Comparison of ENCODE assay signal across 14 mouse cellular contexts in the genomic region with DNA sequence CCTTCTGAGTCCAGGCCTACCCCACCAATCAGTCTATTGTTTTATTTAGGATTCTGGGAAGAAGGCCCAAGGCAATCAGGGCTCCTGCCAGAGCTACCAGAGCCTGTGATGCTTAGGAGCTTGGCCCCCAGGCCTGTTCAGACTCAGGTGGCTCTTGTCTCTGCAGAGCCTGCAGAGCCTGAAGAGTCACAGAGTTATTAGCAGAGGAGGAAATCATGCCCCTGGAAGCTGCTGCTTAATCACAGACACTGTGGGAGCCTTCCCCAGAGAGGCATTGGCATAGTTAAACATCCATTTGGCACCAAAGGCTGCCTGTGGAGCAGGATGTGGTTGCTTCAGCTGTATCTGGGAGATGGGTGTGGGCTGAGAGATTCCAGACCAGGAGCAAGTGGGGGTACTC. TPM values are rescaled to one million over a fixed set of nuclear protein-coding genes. Genes with fewer than 3 reads are reported as not detected.
DNase-seq lines count a peak whose midpoint lies in the region; ATAC-seq and TF ChIP-seq lines count a peak whose summit lies in the region.
"Had no signal": no experiment of that assay in that cellular context is flagged by ENCODE, and none has a peak within 500 bp of the region (broad histone marks: within the 10 kb centered on the region; RNA-seq: fewer than 3 reads in every experiment).

No protein-coding gene starts in this region.

- H3K9me3 ChIP-seq in heart, embryonic 12.5 days (replicated peaks): no peaks in the 10 kb centered on the region
- no peaks in the 10 kb centered on the region for H3K9me3 ChIP-seq in midbrain, postnatal 0 days (ENCODE audit: low read length)
- H3K9me3 ChIP-seq in midbrain, embryonic 15.5 days: no peaks in the 10 kb centered on the region
- H3K9me3 ChIP-seq: embryonic facial prominence, embryonic 12.5 days; lung, embryonic 15.5 days had no signal

- intact Hi-C loops in heart, postnatal 10 days (cut with DNase I): no loop called here

- no peaks in the 10 kb centered on the region for H3K4me1 ChIP-seq in heart, embryonic 12.5 days (replicated peaks)
- H3K4me1 ChIP-seq in midbrain, postnatal 0 days (ENCODE audit: insufficient read depth, low read length): no peaks in the 10 kb centered on the region
- H3K4me1 ChIP-seq in midbrain, embryonic 15.5 days: no peaks in the 10 kb centered on the region
- H3K4me1 ChIP-seq in olfactory bulb, adult 2 months (ENCODE audit: control insufficient read depth, insufficient read depth, low read length): peaks cover 7% of the 10 kb centered on the region
- H3K4me1 ChIP-seq: embryonic facial prominence, embryonic 12.5 days; lung, embryonic 15.5 days had no signal

- H3K27ac ChIP-seq in heart, embryonic 12.5 days (ENCODE audit: poor library complexity, severe bottlenecking): no peak overlapping the region
- H3K27ac ChIP-seq in midbrain, postnatal 0 days (ENCODE audit: low read depth, low read length): no peak overlapping the region
- H3K27ac ChIP-seq in midbrain, embryonic 15.5 days: no peak overlapping the region
- peak overlapping the region; percentile 73 for H3K27ac ChIP-seq in olfactory bulb, adult 2 months (ENCODE audit: insufficient read depth, low read depth, low read length)
- H3K27ac ChIP-seq: embryonic facial prominence, embryonic 12.5 days; lung, embryonic 15.5 days had no signal

- no peak for TF ChIP-seq CTCF in midbrain, postnatal 0 days (IDR thresholded peaks at IDR 0.05)
- no peak for TF ChIP-seq CTCF in olfactory bulb, adult 2 months (IDR thresholded peaks at IDR 0.05; ENCODE audit: insufficient read depth, low read depth, low read length)

- no peak for ATAC-seq in heart, embryonic 12.5 days (ENCODE audit: insufficient number of reproducible peaks, low FRiP score)
- no peak for ATAC-seq in midbrain, postnatal 0 days (ENCODE audit: low FRiP score)
- no peak for ATAC-seq in midbrain, embryonic 15.5 days (replicated peaks)

- peak; percentile 3 to 4 for DNase-seq in heart, postnatal 10 days
- DNase-seq in midbrain, postnatal 0 days (ENCODE audit: low spot score): peak; percentile 24
- DNase-seq in cerebellum, adult 18-20 months: peak; percentile 53 to 58
- no peak for DNase-seq in thymus, postnatal 25 days
- DNase-seq: adrenal gland, postnatal 10 days; kidney, postnatal 10 days had no signal

- TF ChIP-seq POLR2A in olfactory bulb, adult 2 months (IDR thresholded peaks at IDR 0.05; ENCODE audit: insufficient read depth, low read depth, low read length): no peak

- no peak overlapping the region for H3K4me2 ChIP-seq in heart, embryonic 12.5 days
- no peak overlapping the region for H3K4me2 ChIP-seq in midbrain, postnatal 0 days (ENCODE audit: low read depth, low read length, poor library complexity, severe bottlenecking)
- no peak overlapping the region for H3K4me2 ChIP-seq in midbrain, embryonic 15.5 days
- H3K4me2 ChIP-seq: embryonic facial prominence, embryonic 12.5 days; lung, embryonic 15.5 days had no signal

- no peak overlapping the region for H3K4me3 ChIP-seq in heart, embryonic 12.5 days
- no peak overlapping the region for H3K4me3 ChIP-seq in midbrain, postnatal 0 days (ENCODE audit: low read depth, low read length)
- H3K4me3 ChIP-seq in midbrain, embryonic 15.5 days: no peak overlapping the region
- no peak overlapping the region for H3K4me3 ChIP-seq in olfactory bulb, adult 2 months (ENCODE audit: insufficient read depth, low read depth, low read length)
- H3K4me3 ChIP-seq: embryonic facial prominence, embryonic 12.5 days; lung, embryonic 15.5 days had no signal

- H3K27me3 ChIP-seq in heart, embryonic 12.5 days (replicated peaks): no peaks in the 10 kb centered on the region
- H3K27me3 ChIP-seq in midbrain, postnatal 0 days (ENCODE audit: insufficient read depth, low read length): no peaks in the 10 kb centered on the region
- H3K27me3 ChIP-seq in midbrain, embryonic 15.5 days (replicated peaks): no peaks in the 10 kb centered on the region
- H3K27me3 ChIP-seq: embryonic facial prominence, embryonic 12.5 days; lung, embryonic 15.5 days had no signal

- H3K36me3 ChIP-seq in heart, embryonic 12.5 days: no peaks in the 10 kb centered on the region
- no peaks in the 10 kb centered on the region for H3K36me3 ChIP-seq in midbrain, postnatal 0 days (ENCODE audit: insufficient read depth, low read length)
- H3K36me3 ChIP-seq in midbrain, embryonic 15.5 days (replicated peaks): no peaks in the 10 kb centered on the region
- H3K36me3 ChIP-seq: embryonic facial prominence, embryonic 12.5 days; lung, embryonic 15.5 days had no signal

- no peak overlapping the region for H3K9ac ChIP-seq in heart, embryonic 12.5 days
- no peak overlapping the region for H3K9ac ChIP-seq in midbrain, postnatal 0 days (replicated peaks; ENCODE audit: low read length, poor library complexity, severe bottlenecking)
- H3K9ac ChIP-seq in midbrain, embryonic 15.5 days: no peak overlapping the region
- H3K9ac ChIP-seq: embryonic facial prominence, embryonic 12.5 days; lung, embryonic 15.5 days had no signal

RNA-seq across cellular contexts. Expression of gene Ptprn2, which starts 30.3 kb away (rescaled TPM):
- total RNA-seq in heart, postnatal 10 days (2021): under 1 TPM; 0.14 to 0.20 TPM
- 0.05 TPM in 2 replicates for polyA plus RNA-seq in heart, embryonic 12.5 days (2016; fragmentation: Nextera tagmentation; extraction: Ambion mirVana)
- 110 and 120 TPM in 2 replicates for total RNA-seq in midbrain, postnatal 0 days (2014; rRNA removed)
- polyA plus RNA-seq in midbrain, postnatal 0 days (2015; fragmentation: Nextera tagmentation; extraction: Ambion mirVana): 17.1 and 22.2 TPM in 2 replicates
- polyA plus RNA-seq in midbrain, embryonic 15.5 days (2015; fragmentation: Nextera tagmentation; extraction: Ambion mirVana): 17.1 and 22.1 TPM in 2 replicates
- not detected in 2 replicates for polyA plus RNA-seq in olfactory bulb, adult 2 months (2012; ENCODE audit: insufficient read depth, insufficient read length, low replicate concordance, missing spikeins)
- total RNA-seq: CH12.LX; liver, adult 2 months; megakaryocyte-erythroid progenitor cell, adult 5-6 weeks had no signal

Comparison
In these comparisons a context has a peak if more than half of its experiments do, and no peak if none do; other contexts are left out.
1. RNA of gene Ptprn2, which starts 30.3 kb away (polyA plus RNA-seq): not detected in olfactory bulb, adult 2 months, 17.1 to 22.2 TPM in midbrain, postnatal 0 days and 17.1 to 22.1 TPM in midbrain, embryonic 15.5 days; 0.05 TPM in heart, embryonic 12.5 days; every median in the first group is over 10 times any median in the second.